Mouse (Mus musculus) lung, postnatal 0 days (tissue): ENCODE results near the gene Tcl1. TPM values are rescaled to one million over a fixed set of nuclear protein-coding genes. Genes with fewer than 3 reads are reported as not detected.

Experiments
- ATAC-seq: fragments of 200-750 bp; cut with Nextera tagmentation; 2 replicates; pipeline ENCODE4 v1.8.0; 2017; ENCODE audit warnings: moderate library complexity
- DNase-seq: peaks from one replicate; pipeline ENCODE4 v3.0.0-alpha.2; 2016; ENCODE audit warnings: low spot score
- H3K27ac ChIP-seq: fragments of 300-500 bp; sonication (generic); 2 replicates; pipeline ENCODE4 v1.5.1; 2014; ENCODE audit warnings: antibody characterized with exemption, mild to moderate bottlenecking, low read length, mixed read lengths
- H3K27me3 ChIP-seq: fragments of 300-500 bp; sonication (generic); replicated peaks from 2 replicates; pipeline ENCODE4 v1.6.1; 2014; ENCODE audit warnings: low read length, mixed read lengths; ENCODE audit not compliant: insufficient read depth
- H3K36me3 ChIP-seq: fragments of 300-500 bp; sonication (generic); 2 replicates; pipeline ENCODE4 v1.6.1; 2014; ENCODE audit warnings: low read length, mixed read lengths; ENCODE audit not compliant: insufficient read depth
- H3K4me1 ChIP-seq: fragments of 300-500 bp; sonication (generic); 2 replicates; pipeline ENCODE4 v1.6.1; 2014; ENCODE audit warnings: antibody characterized with exemption, low read depth, low read length, mixed read lengths; ENCODE audit not compliant: insufficient read depth
- H3K4me2 ChIP-seq: fragments of 300-500 bp; sonication (generic); replicated peaks from 2 replicates; pipeline ENCODE4 v1.6.1; 2014; ENCODE audit warnings: low read depth, mild to moderate bottlenecking, low read length, moderate library complexity, mixed read lengths
- H3K4me3 ChIP-seq: fragments of 300-500 bp; sonication (generic); 2 replicates; pipeline ENCODE4 v1.5.1; 2014; ENCODE audit warnings: low read depth, low read length
- H3K9ac ChIP-seq: fragments of 300-500 bp; sonication (generic); replicated peaks from 2 replicates; pipeline ENCODE4 v1.6.1; 2014; ENCODE audit warnings: low read depth, mild to moderate bottlenecking
- H3K9me3 ChIP-seq: fragments of 300-500 bp; sonication (generic); 2 replicates; pipeline ENCODE4 v1.6.1; 2016; ENCODE audit warnings: low read length, mixed read lengths
- CTCF ChIP-seq: IDR thresholded peaks from 2 replicates; pipeline ENCODE4 v1.5.1; 2016; ENCODE audit warnings: antibody characterized with exemption, mild to moderate bottlenecking
- EP300 ChIP-seq: IDR thresholded peaks from 2 replicates; pipeline ENCODE4 v1.6.1; 2016; ENCODE audit warnings: antibody characterized with exemption, mild to moderate bottlenecking, control low read depth
- WGBS: fragments of 180-500 bp; shearing (Covaris S2); extraction: QIAGEN DNeasy Blood & Tissue Kit; methylation state at CpG from one replicate; pipeline ENCODE4 v1.1.7; 2014; 5-methylcytosine and 5-hydroxymethylcytosine counted together
- polyA plus RNA-seq: library from polyadenylated mRNA; unstranded; fragments of >200 nt; fragmentation: Nextera tagmentation; extraction: Ambion mirVana; gene quantifications from 2 replicates; pipeline ENCODE4 v1.2.1, GENCODE M21; 2015

Tcl1 gene
- not detected in 2 replicates for polyA plus RNA-seq

DNA sequence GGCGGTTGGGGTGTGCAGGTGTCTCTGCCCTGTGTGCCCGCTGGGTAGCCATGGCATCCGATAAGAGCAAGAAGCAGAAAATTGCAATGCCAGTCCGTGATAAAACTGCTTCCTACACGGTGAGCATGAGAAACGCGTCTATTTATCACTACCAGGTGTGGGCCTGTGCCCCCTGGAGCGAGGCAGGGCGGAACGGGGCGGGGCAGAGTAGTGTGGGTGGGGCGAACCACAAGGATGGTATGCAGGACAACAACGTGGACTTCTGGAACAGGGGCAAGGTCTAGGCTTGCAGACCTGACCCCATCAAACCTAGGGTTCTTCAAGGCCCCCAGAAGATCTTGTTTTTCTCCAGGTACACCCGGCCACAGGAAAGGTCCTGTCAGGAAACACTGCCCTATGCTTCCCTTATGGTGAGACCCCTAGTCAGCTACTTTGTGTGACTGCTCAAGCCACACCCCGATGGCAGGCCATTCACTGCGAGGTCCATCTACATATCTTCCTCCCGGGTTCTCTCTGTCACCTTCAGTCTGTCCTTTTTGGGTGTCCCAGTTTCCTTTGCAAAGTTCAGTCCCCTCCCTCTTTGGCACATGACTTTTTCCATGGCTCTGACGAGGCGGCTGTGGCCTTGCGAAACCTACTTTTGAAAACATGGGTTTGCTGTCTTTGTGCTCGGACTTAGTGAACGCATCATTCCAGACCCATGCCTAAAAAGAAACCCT, at the start of gene Tcl1:
Gene Tcl1, minus strand, starts transcription at position 193 of the 719 bp plus-strand sequence.
- Histone ChIP-seq H3K4me2 (no peak within 1 kb of the TSS), H3K36me3 (no peaks in the 10 kb centered on the region), H3K9me3 (no peaks in the 10 kb centered on the region), H3K27ac (no peak within 1 kb of the TSS), H3K4me3 (no peak within 1 kb of the TSS), H3K9ac (no peak within 1 kb of the TSS), H3K27me3 (no peaks in the 10 kb centered on the region), H3K4me1 (no peaks in the 10 kb centered on the region)
- no peak for ATAC-seq
- DNase-seq: no peak
- 86% methylated on average over 22 of the region's 22 CpGs for WGBS
- TF ChIP-seq EP300 (no peak), CTCF (no peak)

DNA sequence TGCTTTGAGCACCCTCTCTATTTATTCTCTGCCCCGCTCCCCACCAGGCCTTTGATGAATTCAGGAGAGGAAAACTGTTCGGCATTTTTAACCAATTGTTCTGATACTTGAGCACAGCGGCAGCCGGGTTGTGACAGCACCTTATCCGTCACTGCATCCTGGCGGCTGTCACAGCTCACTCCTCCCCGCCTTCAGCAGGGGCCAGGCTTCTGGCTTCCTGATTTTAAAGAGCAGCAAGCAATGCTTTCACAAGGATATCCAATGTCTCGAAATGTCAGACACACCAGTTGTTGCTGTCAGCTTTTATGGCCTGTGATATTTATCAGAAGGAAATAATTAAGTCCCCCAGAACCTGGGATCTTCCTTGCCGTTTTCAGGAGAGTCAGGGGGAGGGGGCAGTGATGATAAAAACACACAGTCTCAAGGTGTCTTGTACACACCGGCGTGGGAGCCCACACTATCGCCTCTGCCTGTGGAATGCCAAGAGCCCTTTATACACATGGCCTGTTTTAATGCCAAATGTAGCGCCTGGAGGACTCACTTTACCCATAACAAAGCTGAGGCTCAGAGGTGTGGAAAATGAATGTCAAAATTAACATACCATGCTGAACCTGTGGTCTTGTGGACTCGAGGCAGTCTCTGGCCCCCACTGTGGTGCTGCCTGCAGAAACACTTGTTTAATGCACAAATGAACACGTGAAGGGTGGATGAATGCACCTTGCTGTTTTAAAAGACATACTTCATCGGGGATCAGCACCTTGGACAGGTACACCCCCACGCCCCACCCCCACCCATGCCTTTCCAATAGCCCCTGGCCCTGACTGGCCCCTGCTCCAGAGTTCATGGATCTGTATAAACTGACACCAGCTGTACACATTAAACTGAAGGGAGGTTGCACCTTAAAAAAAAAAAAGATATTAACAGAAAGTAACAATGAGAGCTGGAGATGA, 48.7 kb upstream of the Tcl1 start:
- no peak overlapping the region for H3K9ac ChIP-seq
- no peak for ATAC-seq
- no peak overlapping the region for H3K4me2 ChIP-seq
- WGBS: 29% methylated on average over 17 of the region's 17 CpGs
- TF ChIP-seq EP300 (no peak), CTCF (no peak)
- H3K27me3 ChIP-seq: no peaks in the 10 kb centered on the region
- H3K9me3 ChIP-seq: no peaks in the 10 kb centered on the region
- DNase-seq: no peak
- no peak overlapping the region for H3K27ac ChIP-seq
- H3K4me3 ChIP-seq: no peak overlapping the region
- no peaks in the 10 kb centered on the region for H3K4me1 ChIP-seq
- no peaks in the 10 kb centered on the region for H3K36me3 ChIP-seq

DNA sequence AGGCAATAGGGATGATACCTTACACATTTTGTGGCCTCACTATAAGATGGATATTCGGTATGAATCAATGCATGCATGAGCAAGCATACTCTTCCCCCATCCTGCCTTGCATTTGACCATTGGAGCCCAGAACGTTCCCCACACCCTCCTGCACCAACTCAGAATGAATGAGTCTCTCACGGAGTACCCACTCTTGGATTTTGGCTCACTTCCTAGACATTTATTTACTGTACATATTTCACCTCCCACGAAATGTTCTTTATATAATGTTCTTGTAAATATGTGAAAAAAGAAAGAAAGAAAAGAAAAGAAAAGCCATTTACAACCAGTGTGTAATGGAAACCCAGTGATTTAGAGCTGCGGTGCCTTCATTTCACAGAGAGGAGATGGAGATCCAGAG, 44.5 kb upstream of the Tcl1 start:
- ATAC-seq: no peak
- TF ChIP-seq EP300 (no peak), CTCF (no peak)
- no peak overlapping the region for H3K9ac ChIP-seq
- H3K27ac ChIP-seq: no peak overlapping the region
- no peaks in the 10 kb centered on the region for H3K4me1 ChIP-seq
- no peaks in the 10 kb centered on the region for H3K36me3 ChIP-seq
- no peak overlapping the region for H3K4me3 ChIP-seq
- no peaks in the 10 kb centered on the region for H3K27me3 ChIP-seq
- no peaks in the 10 kb centered on the region for H3K9me3 ChIP-seq
- 63% methylated on average over 5 of the region's 5 CpGs for WGBS
- H3K4me2 ChIP-seq: no peak overlapping the region
- DNase-seq: no peak

DNA sequence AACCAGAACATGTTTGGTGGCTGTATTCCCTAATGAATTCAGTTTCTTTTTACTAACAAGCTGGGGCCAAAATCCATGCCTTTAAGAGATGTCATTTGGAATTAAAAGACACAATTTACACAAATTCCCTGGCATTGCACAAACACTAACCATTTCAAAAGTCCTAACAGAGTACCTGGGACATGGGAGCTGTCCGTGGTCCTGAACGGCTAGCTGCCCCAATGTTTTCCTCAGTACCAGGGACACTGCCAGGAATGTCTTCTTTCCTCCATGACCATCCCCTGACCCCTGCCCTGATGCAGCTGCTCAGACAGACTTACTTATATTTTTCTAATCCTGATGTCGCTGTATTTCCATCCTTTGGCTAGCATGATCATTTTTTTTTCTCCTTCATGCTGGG, 43.5 kb upstream of the Tcl1 start:
- H3K4me3 ChIP-seq: no peak overlapping the region
- H3K9me3 ChIP-seq: no peaks in the 10 kb centered on the region
- 8% methylated on average over 3 of the region's 3 CpGs for WGBS
- DNase-seq: peak; percentile 18
- no peak for TF ChIP-seq CTCF
- no peak for TF ChIP-seq EP300
- no peak overlapping the region for H3K9ac ChIP-seq
- ATAC-seq: no peak
- H3K4me2 ChIP-seq: no peak overlapping the region
- H3K36me3 ChIP-seq: no peaks in the 10 kb centered on the region
- H3K27ac ChIP-seq: no peak overlapping the region
- H3K27me3 ChIP-seq: no peaks in the 10 kb centered on the region
- no peaks in the 10 kb centered on the region for H3K4me1 ChIP-seq

DNA sequence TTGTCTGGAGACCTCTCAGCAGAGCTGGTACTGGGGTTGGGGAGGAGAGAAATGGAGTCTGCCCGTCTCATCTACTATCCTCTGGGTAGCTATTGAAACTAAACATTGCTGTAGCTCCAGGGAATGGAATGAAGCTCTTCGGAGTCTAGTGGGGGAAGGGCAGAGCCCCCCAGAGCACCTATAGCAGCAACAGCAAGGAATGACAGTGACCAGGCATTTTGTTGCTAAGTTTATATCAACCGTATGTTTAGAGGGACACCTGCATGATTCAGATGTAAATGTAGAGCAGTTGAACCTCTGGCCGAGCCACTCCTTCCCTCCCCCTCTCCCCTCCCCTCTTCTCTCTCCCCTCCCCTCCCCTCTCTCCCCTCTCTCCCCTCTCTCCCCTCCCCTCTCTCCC, 36.6 kb upstream of the Tcl1 start:
- H3K4me1 ChIP-seq: no peaks in the 10 kb centered on the region
- H3K4me2 ChIP-seq: no peak overlapping the region
- 44% methylated on average over 4 of the region's 4 CpGs for WGBS
- H3K4me3 ChIP-seq: no peak overlapping the region
- ATAC-seq: no peak
- H3K27me3 ChIP-seq: no peaks in the 10 kb centered on the region
- H3K9me3 ChIP-seq: no peaks in the 10 kb centered on the region
- H3K36me3 ChIP-seq: no peaks in the 10 kb centered on the region
- H3K27ac ChIP-seq: no peak overlapping the region
- H3K9ac ChIP-seq: no peak overlapping the region
- DNase-seq: no peak
- TF ChIP-seq CTCF (no peak), EP300 (no peak)

DNA sequence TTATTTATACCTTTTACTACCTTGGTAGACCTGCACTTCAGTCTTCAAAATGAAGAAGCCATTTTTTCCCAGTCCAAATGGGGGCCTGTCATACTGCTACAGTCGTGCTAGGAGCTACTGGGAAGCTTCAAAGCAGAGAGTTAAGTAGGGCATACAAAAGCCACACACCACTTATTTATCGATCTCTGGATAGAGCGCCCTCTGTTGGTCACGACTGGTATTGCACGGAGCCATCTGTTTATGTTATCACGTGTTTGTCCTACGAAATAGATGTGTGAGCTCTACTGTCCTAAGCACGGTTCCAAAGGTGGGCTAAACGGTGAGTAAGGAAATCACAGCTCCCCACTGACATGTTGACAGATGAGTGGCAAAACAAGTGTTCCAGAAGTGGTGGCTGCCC, 36.2 kb upstream of the Tcl1 start:
- no peaks in the 10 kb centered on the region for H3K4me1 ChIP-seq
- H3K9me3 ChIP-seq: no peaks in the 10 kb centered on the region
- TF ChIP-seq CTCF (peak; percentile 52), EP300 (no peak)
- 8% methylated on average over 9 of the region's 9 CpGs for WGBS
- no peak overlapping the region for H3K9ac ChIP-seq
- H3K27ac ChIP-seq: no peak overlapping the region
- H3K4me3 ChIP-seq: no peak overlapping the region
- no peaks in the 10 kb centered on the region for H3K27me3 ChIP-seq
- H3K36me3 ChIP-seq: no peaks in the 10 kb centered on the region
- ATAC-seq: no peak
- no peak for DNase-seq
- no peak overlapping the region for H3K4me2 ChIP-seq
